Mouse (Mus musculus) embryonic fibroblast, embryonic 13.5 days (primary cell): ENCODE results near the gene Wasf1. TPM values are rescaled to one million over a fixed set of nuclear protein-coding genes. Genes with fewer than 3 reads are reported as not detected.
A peak's percentile ranks its signal among the peaks of the same experiment; 100 is the strongest.

ENCODE experiments used
- H3K27ac ChIP-seq: 2 replicates; pipeline ENCODE4 v1.5.1; 2012; ENCODE audit warnings: low read length, control low read depth, inconsistent platforms; ENCODE audit not compliant: insufficient read depth
- H3K4me1 ChIP-seq: 2 replicates; pipeline ENCODE4 v1.6.1; 2011; ENCODE audit warnings: low read length; ENCODE audit not compliant: control insufficient read depth, insufficient read depth
- H3K4me3 ChIP-seq: 2 replicates; pipeline ENCODE4 v1.5.1; 2011; ENCODE audit warnings: mild to moderate bottlenecking, control low read depth, low read length; ENCODE audit not compliant: insufficient read depth
- CTCF ChIP-seq: IDR thresholded peaks from 2 replicates; pipeline ENCODE4 v1.5.1; 2011; ENCODE audit warnings: mild to moderate bottlenecking, control low read depth, low read length, moderate library complexity, borderline replicate concordance; ENCODE audit not compliant: insufficient read depth
- POLR2A ChIP-seq: IDR thresholded peaks from 2 replicates; pipeline ENCODE4 v1.6.1; 2011; ENCODE audit warnings: low read depth, mild to moderate bottlenecking, control low read depth, low read length, moderate library complexity
- polyA plus RNA-seq: library from polyadenylated mRNA; stranded (reverse); fragments of >200 nt; gene quantifications from 2 replicates; pipeline ENCODE4 v1.2.4, GENCODE M21; 2011; ENCODE audit warnings: low read depth; ENCODE audit not compliant: missing spikeins, insufficient read length

Wasf1 gene
- polyA plus RNA-seq, 1 experiment, result 11.8 TPM

DNA sequence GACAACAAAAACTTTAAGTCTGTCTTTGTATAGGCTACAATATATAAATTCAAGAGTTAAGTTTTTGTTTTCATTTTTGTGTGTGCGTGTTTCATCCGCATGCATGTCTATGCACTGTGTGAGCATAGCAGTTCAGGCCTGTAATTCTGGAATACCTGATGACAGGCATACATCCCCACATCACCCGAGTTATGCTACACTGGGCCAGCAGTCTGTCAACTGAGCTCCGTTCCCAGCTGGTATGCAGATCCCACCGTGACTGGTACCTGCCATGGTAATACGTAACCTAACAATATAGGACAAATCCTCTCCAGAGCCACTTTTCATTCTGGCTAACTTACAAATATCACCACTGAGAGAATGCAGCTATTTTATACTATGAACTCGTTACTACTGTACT, 26.6 kb upstream of the Wasf1 start:
- H3K27ac ChIP-seq, result no peak overlapping the region
- H3K4me1 ChIP-seq, result no peaks in the 10 kb centered on the region
- no peak overlapping the region for H3K4me3 ChIP-seq
- no peak for TF ChIP-seq POLR2A
- no peak for TF ChIP-seq CTCF

DNA sequence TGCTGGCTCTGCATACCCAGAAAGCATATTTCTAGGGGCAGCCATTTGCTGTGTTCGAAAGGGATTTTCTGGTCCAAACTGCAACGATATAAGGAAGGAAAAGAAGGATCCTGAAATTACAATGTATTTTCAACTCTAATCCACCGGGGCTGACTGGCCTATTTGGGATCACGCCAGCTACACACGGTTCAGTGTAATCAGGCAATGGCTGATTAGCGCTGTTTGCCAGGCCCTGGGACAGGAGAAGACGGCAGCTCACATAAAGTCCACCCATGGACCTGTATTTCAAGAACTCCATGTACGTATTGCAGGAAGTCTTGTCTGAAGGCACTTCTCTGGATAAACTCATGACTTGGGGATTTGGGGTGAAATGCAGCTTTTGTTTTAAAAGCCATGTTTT, 25.7 kb upstream of the Wasf1 start:
- Histone ChIP-seq H3K4me3 (no peak overlapping the region), H3K27ac (no peak overlapping the region), H3K4me1 (no peaks in the 10 kb centered on the region)
- no peak for TF ChIP-seq POLR2A
- no peak for TF ChIP-seq CTCF

DNA sequence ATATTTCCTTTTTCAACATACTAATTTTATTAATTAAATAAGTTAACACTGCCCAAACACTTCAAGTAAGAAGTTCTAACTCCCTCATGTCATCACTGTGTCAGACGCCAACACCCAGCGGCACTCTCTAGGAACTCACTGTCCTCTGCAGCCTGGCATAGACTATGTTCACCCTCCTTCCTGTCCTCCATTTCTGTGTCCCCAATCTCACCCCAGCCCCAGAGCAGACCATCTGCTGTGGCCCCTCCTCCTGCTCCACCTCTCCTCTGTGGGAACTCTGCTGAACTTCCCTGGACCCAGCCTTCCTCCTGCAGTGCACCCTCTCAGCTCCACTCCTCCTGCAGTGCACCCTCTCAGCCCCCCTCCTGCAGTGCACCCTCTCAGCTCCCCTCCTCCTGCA, 15.2 kb upstream of the Wasf1 start:
- Histone ChIP-seq H3K4me1 (peaks cover 7% of the 10 kb centered on the region), H3K27ac (no peak overlapping the region), H3K4me3 (no peak overlapping the region)
- TF ChIP-seq CTCF, result no peak
- TF ChIP-seq POLR2A, result no peak

DNA sequence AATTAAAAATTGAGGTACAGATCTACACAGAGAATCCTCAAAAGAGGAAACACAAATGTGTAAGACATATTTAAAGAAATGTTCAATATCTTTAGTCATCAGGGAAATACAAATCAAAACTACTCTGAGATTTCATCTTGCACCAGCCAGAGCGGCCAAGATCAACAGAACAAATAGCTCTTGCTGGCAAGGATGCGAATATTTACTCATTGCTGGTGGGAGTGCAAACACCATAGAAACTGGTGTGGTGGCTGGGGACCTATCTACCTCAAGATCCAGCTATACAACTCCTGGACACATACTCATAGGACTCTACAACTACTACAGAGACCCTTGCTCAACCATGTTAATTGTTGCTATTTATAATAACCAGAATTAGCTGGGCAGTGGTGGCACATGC, 12.0 kb upstream of the Wasf1 start:
- Histone ChIP-seq H3K4me3 (no peak overlapping the region), H3K4me1 (peaks cover 7% of the 10 kb centered on the region), H3K27ac (no peak overlapping the region)
- no peak for TF ChIP-seq CTCF
- no peak for TF ChIP-seq POLR2A

DNA sequence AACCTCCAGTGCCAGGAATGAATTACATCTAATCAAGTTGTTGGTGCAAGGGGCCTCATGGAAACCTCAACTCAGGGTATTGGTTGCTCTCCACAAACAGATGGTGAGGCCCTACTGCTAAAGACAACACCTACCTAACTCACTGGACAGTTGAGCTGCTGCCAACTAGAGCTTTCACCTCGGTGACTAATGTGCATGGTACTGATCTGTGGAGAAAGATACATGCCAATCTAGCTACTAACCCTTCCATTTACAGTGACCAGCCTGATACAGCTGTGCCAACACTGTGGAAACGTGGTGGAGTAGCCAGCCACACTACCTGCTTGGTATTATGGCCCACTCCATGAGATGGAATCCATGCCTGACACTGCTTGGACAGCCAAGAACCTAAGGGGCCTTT, 11.2 kb upstream of the Wasf1 start:
- Histone ChIP-seq H3K4me3 (no peak overlapping the region), H3K4me1 (peaks cover 7% of the 10 kb centered on the region), H3K27ac (no peak overlapping the region)
- no peak for TF ChIP-seq CTCF
- TF ChIP-seq POLR2A, result no peak

DNA sequence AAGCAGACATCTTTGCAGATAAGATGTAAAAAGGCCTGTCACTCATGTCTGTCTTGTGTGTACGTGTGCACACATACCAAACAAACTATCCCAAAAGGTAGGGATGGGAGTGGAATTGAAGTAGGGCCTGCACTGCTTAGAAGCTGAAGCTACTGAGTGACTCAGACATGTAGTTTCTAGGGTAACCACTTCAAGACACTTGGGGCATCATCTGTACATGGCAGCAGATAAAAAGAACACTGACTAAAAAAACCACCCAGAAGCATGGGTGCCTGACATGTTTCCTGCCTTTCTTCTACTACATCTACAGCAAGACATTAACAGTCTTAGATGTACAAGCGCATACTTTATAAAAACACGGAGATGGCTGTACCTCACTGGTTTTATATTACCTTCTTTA, 5.0 kb upstream of the Wasf1 start:
- H3K27ac ChIP-seq, result no peak overlapping the region
- no peaks in the 10 kb centered on the region; the same call in 1 of the 2 replicates for H3K4me1 ChIP-seq
- TF ChIP-seq CTCF (no peak), POLR2A (no peak)
- no peak overlapping the region for H3K4me3 ChIP-seq

DNA sequence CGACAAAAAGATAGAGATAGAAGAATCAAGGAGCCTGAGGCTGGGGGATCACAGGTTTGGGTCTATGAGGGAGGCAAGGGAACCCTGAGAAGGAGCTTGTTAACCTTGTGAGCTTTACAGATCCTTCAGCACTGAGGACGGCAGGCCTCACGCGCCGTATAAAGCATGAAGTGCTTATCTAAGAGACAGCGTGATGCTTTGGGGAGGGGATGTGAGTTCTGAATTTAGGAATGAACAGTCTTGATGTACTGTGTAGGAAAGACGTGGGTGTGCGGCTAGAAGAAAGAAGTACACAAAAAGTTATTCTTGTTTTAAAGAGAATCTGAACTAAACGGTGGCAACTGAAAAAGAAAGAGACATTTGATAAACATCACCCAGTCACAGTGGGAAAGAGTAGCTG, 3.3 kb upstream of the Wasf1 start:
- TF ChIP-seq POLR2A (no peak), CTCF (no peak)
- Histone ChIP-seq H3K4me3 (no peak overlapping the region), H3K4me1 (no peaks in the 10 kb centered on the region; the same call in 1 of the 2 replicates), H3K27ac (no peak overlapping the region)

DNA sequence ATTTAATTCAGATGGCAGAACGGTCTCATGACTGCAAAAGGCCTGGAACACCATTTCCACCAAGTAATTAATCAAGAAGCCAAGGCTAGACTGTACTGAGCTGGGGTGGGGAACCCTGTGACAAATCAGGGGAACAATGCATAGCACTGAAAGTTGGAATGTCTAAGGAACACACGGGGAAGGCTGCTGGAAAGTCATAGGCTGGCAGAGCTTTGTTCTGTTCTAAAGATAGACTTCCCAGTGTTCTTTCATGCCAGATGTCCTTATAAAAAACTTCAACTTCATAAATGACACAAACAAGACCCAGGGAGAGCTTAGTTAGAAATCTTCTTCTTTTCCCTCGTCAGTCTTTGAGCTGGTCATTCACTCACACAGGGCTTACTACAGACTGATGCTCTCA, 2.0 kb upstream of the Wasf1 start:
- no peak for TF ChIP-seq POLR2A
- TF ChIP-seq CTCF, result no peak
- Histone ChIP-seq H3K27ac (peak overlapping the region; percentile 63; the same call in 1 of the 2 replicates), H3K4me1 (no peaks in the 10 kb centered on the region; the same call in 1 of the 2 replicates), H3K4me3 (no peak overlapping the region)

DNA sequence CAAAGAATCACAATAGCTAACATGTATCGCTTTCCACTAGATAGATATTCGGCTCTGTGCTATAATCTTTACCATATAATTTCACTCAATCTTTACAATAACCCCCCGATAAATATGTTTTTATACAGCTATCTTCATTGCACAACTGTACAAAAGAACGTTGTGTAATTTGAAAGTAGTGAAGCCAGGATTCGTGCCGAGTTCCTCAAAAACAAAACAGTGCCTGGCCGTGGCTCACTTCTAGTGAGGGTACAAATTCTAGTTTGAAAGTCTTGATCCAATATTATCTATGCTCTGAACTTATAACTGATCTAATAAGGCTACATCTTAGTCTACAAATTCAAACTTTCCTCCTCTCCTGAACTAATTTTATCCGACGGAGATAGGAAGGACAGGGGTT, 942 bp upstream of the Wasf1 start:
- Histone ChIP-seq H3K27ac (peak overlapping the region; percentile 19; the same call in 1 of the 2 replicates), H3K4me3 (peak overlapping the region; percentile 74), H3K4me1 (no peaks in the 10 kb centered on the region; the same call in 1 of the 2 replicates)
- no peak for TF ChIP-seq CTCF
- TF ChIP-seq POLR2A, result no peak

DNA sequence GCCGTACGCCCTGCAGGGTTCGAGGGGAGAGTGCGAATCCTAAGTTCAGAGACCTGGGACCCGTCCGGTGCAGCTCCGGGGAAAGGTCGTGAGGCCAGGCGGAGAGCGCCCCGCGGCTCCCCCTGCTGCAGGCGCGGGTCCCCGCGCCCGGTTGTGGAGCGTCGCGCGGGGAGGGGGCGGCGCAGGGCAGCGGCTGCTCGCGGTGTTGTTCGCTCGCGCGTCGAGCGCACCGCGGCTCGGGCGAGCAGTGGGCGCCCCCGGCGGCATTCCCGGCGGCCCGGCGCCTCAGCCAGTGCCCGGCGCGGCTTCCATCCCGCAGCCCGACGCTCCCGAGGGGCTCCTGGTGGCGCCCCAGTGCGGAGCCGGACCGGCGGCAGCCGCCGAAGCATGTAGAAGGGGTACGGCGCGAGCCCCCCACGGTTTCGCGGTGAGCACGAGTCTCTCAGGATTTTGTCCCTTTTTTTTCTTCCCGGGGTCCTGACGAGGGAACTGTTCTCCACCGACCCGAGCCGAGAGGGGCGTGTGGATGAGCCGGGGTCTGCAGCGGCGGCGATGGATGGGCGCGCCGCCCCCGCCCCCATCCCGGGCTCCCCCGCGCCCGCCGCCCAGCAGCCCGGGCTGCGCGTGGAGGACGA, 486 bp downstream of the Wasf1 start:
- TF ChIP-seq CTCF (no peak), POLR2A (peak; percentile 68)
- Histone ChIP-seq H3K27ac (peak overlapping the region; percentile 72), H3K4me1 (no peaks in the 10 kb centered on the region; the same call in 1 of the 2 replicates), H3K4me3 (peak overlapping the region; percentile 86)

DNA sequence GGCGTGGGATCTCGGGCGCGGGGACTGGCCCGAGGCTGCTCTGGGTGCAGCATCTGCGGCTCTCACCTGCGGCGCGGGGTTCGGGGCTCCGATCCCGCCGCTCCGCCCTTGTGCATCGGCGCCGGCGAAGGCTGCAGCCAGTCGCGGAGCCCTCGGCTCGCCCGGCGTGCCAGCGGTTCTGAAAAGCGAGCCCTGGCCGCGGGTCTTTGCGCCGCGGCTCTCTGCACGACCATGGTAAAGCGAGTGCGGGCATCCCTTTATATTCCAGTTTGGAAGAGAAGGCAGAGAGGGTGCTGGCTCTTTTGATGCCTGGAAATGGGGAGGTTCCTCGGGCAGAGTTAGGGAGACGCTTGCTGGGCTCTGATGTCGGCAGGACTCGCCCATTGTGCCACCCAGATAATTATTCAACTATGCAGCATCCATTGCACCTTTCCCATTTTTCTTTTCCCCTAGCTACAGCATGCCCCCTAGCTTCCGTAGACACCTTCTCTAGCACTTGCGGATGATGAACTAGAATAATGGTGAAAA, 1.1 kb downstream of the Wasf1 start:
- TF ChIP-seq CTCF (0 out of 2 replicates have a peak, but pooled peaks have one; percentile 13), POLR2A (no peak)
- H3K27ac ChIP-seq, result no peak overlapping the region
- peak overlapping the region; percentile 86 for H3K4me3 ChIP-seq
- H3K4me1 ChIP-seq, result no peaks in the 10 kb centered on the region; the same call in 1 of the 2 replicates
